Mouse (Mus musculus) midbrain, embryonic 13.5 days (tissue): ENCODE results near the gene Foxj3. TPM values are rescaled to one million over a fixed set of nuclear protein-coding genes. Genes with fewer than 3 reads are reported as not detected.
A peak's percentile ranks its signal among the peaks of the same experiment; 100 is the strongest.
"Not testable (repeated sequence)": the region's sequence is repeated elsewhere in the genome, so short reads cannot be mapped to it uniquely, and the experiment has no call there.

Experiments
- ATAC-seq: fragments of 200-750 bp; cut with Nextera tagmentation; 2 replicates; pipeline ENCODE4 v1.8.0; 2017; ENCODE audit warnings: mild to moderate bottlenecking, moderate TSS enrichment, moderate library complexity
- H3K27ac ChIP-seq: fragments of 300-500 bp; sonication (generic); 2 replicates; pipeline ENCODE4 v1.5.1; 2015; ENCODE audit warnings: inconsistent platforms, mild to moderate bottlenecking, moderate library complexity
- H3K27me3 ChIP-seq: fragments of 300-500 bp; sonication (generic); 2 replicates; pipeline ENCODE4 v1.6.1; 2015; ENCODE audit warnings: mild to moderate bottlenecking, inconsistent platforms
- H3K36me3 ChIP-seq: fragments of 300-500 bp; sonication (generic); 2 replicates; pipeline ENCODE4 v1.6.1; 2015; ENCODE audit warnings: mild to moderate bottlenecking, inconsistent platforms
- H3K4me1 ChIP-seq: fragments of 300-500 bp; sonication (generic); replicated peaks from 2 replicates; pipeline ENCODE4 v1.6.1; 2015; ENCODE audit warnings: inconsistent platforms
- H3K4me2 ChIP-seq: fragments of 300-500 bp; sonication (generic); replicated peaks from 2 replicates; pipeline ENCODE4 v1.6.1; 2015; ENCODE audit warnings: moderate library complexity, mild to moderate bottlenecking, inconsistent platforms
- H3K4me3 ChIP-seq: fragments of 300-500 bp; sonication (generic); replicated peaks from 2 replicates; pipeline ENCODE4 v1.5.1; 2015; ENCODE audit warnings: mild to moderate bottlenecking, inconsistent platforms
- H3K9ac ChIP-seq: fragments of 300-500 bp; sonication (generic); replicated peaks from 2 replicates; pipeline ENCODE4 v1.6.1; 2015; ENCODE audit warnings: mild to moderate bottlenecking, inconsistent platforms
- H3K9me3 ChIP-seq: fragments of 300-500 bp; sonication (generic); 2 replicates; pipeline ENCODE4 v1.6.1; 2016; ENCODE audit warnings: mild to moderate bottlenecking, inconsistent platforms
- WGBS: fragments of 180-500 bp; shearing (Covaris S2); methylation state at CpG from one replicate; pipeline ENCODE4 v1.1.7; 2015; 5-methylcytosine and 5-hydroxymethylcytosine counted together
- polyA plus RNA-seq: library from polyadenylated mRNA; unstranded; fragments of >200 nt; fragmentation: Nextera tagmentation; extraction: Ambion mirVana; gene quantifications from 2 replicates; pipeline ENCODE4 v1.2.1, GENCODE M21; 2015

Gene Foxj3
- polyA plus RNA-seq: 25.4 and 27.6 TPM in 2 replicates

DNA sequence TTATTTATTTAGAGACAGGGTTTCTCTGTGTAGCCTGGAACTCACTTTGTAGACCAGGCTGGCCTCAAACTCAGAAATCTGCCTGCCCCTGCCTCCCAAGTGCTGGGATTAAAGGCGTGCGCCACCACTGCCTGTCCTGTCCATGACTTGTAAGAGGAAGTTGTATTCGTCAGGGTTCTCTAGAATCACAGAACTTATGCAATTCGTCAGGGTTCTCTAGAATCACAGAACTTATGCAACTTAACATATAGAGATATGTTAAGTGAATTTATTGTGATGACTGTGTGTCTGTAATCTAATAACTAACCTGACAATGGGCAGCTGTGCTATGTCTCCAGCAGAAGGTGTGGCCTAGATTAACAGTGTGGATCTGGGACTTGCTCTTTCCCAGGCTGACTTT, at the start of gene Foxj3:
TSS of gene Foxj3 (plus strand) at position 390 of the 400 bp plus-strand sequence.
- WGBS: 94% methylated on average over 4 of the region's 4 CpGs
- not testable (repeated sequence) for H3K4me3 ChIP-seq, H3K36me3 ChIP-seq, H3K9ac ChIP-seq, H3K4me2 ChIP-seq, ATAC-seq, H3K27ac ChIP-seq, H3K9me3 ChIP-seq, H3K27me3 ChIP-seq
- H3K4me1 ChIP-seq: peaks cover 23% of the 10 kb centered on the region

DNA sequence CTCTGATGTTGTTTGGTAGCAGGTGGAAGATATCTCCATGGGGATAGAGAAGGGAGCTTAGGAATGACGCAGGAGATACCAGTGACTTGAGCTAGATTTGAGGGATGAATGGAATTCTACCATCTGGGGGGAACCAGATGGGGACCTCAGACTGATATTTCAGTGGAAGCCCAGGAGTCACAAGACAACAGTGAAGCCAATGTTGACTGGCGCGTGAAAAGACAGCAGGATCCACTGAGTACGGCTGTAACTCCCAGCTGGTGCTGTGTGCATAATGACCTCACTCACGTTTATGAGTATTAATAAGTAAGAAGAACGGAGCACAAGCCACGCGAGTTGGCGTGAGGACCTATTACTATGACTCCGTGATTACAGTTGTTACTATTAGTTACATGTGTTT, 47.1 kb upstream of the Foxj3 start:
- peaks cover 17% of the 10 kb centered on the region for H3K4me1 ChIP-seq
- no peak overlapping the region for H3K9ac ChIP-seq
- no peaks in the 10 kb centered on the region for H3K9me3 ChIP-seq
- H3K36me3 ChIP-seq: no peaks in the 10 kb centered on the region
- H3K4me2 ChIP-seq: no peak overlapping the region
- ATAC-seq: no peak
- WGBS: 75% methylated on average over 10 of the region's 10 CpGs
- H3K27me3 ChIP-seq: peaks cover 14% of the 10 kb centered on the region; the same call in 1 of the 2 replicates
- H3K27ac ChIP-seq: no peak overlapping the region
- no peak overlapping the region for H3K4me3 ChIP-seq

DNA sequence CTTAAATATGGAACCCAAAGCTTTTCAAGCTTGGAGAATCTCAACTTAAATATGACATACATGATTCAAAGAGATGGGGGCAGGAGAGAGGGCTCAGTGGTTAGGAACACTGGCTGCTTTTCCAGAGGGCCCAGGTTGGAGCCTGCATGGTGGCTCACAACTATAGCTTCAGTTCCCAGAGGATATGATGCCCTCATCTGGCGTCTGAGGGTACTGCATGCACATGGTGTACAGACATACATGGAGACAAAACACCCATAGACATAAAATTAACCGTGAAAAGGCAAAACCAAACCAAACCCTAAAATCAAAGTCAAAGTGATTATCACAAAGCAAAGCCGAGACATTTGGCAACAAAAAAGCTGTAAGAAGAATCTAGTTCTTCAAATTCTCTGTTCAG, 46.0 kb upstream of the Foxj3 start:
- H3K27me3 ChIP-seq: peaks cover 15% of the 10 kb centered on the region; the same call in 1 of the 2 replicates
- H3K4me1 ChIP-seq: peaks cover 17% of the 10 kb centered on the region
- 75% methylated on average over 3 of the region's 3 CpGs for WGBS
- no peak overlapping the region for H3K27ac ChIP-seq
- no peak overlapping the region for H3K4me3 ChIP-seq
- no peak overlapping the region for H3K9ac ChIP-seq
- no peaks in the 10 kb centered on the region for H3K9me3 ChIP-seq
- no peak overlapping the region for H3K4me2 ChIP-seq
- no peaks in the 10 kb centered on the region for H3K36me3 ChIP-seq
- ATAC-seq: no peak

DNA sequence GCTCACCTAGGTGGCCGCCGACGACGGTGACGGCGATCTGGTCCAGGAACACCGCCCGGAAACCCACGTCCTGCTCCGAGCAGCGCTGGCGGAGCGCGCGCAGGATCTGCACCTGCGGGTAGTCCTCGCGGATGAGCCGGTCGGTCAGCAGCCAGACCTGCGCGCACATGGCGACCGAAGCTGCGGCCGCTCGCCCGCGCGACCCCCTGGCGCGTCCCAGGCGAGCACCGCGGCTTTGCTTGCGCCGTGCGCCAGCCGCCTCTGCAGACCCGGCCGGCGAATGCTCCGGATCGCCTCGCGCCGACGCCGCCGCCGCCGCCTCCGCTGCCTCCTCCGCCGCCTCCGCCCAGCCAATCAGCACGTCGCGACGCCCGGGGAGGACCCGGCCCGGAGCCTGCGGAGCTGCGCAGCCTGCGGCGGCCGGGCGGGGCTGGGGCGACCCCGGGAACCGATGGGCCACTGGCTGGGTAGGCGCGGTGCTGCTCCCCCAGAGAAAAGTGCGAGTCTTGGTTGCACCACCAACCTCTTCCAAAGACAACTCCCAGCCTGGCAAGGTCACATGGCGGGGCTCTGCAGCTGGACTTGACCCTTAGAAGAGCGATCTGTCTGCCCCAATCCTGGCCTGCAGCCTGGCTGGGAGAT, 44.4 kb upstream of the Foxj3 start, which contains the start of gene Rimkla:
TSS of gene Rimkla (minus strand) at position 338 of the 642 bp plus-strand sequence.
- under 1% methylated on average over 55 of the region's 77 CpGs for WGBS
- peak; percentile 95 for ATAC-seq

DNA sequence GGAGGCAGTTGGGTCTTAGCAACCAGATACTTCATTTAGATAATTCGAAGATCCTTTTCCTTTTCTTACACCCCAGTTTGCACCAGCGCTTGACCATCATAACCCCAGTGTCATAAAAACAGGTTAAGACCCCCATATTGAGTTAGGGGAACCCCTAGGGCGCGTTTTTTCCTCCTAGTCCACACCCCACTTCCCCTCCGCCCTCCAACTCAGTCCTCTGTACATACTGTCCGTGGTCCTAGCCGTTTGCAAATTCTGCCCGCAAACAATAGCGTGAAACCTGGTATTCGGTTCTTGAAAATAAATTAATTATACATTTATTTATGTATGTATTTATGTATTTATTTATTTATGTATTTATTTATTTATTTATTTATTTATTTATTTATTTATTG, 43.9 kb upstream of the Foxj3 start:
- 32% methylated on average over 10 of the region's 10 CpGs for WGBS
- peak overlapping the region; percentile 83 for H3K27ac ChIP-seq

More for the DNA sequence above, 44.4 kb upstream of the Foxj3 start, which contains the start of gene Rimkla:
- H3K9ac ChIP-seq: peak within 1 kb of the TSS; percentile 72
- H3K4me2 ChIP-seq: peak within 1 kb of the TSS; percentile 60
- peaks cover 17% of the 10 kb centered on the region for H3K4me1 ChIP-seq
- peak within 1 kb of the TSS; percentile 57 for H3K4me3 ChIP-seq
- no peaks in the 10 kb centered on the region for H3K9me3 ChIP-seq
- H3K36me3 ChIP-seq: no peaks in the 10 kb centered on the region
- H3K27ac ChIP-seq: peak within 1 kb of the TSS; percentile 83
- H3K27me3 ChIP-seq: peaks cover 15% of the 10 kb centered on the region; the same call in 1 of the 2 replicates

DNA sequence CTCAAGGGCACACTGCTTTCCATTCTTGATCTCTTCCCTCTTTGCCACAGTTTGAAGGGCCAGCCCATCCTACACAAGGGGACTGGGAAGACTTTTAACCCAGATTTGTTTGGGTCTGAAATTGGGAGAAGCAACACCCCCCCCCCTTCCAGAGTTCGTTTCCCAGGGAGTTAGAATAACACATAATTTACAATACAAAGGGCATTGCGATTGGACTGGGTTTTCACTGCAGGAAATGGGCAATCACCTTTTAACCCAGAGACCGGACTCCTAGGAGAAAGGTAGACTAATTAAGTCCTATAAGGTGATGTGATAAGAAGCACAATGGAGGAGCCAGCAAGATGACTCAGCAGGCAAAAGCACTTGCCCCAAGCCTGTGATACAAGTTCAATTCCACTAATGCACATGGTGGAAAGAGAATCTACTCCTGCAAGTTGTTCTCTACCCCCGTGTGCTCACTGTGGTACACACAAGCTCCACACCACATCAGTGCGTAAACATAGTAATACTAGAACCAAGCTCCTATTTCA, 38.4 kb upstream of the Foxj3 start:
- H3K36me3 ChIP-seq: no peaks in the 10 kb centered on the region
- no peak overlapping the region for H3K27ac ChIP-seq
- H3K4me2 ChIP-seq: no peak overlapping the region
- peaks cover 10% of the 10 kb centered on the region; the same call in 1 of the 2 replicates for H3K27me3 ChIP-seq
- no peak overlapping the region for H3K4me3 ChIP-seq
- ATAC-seq: no peak
- WGBS: 69% methylated on average over 5 of the region's 5 CpGs
- H3K9me3 ChIP-seq: no peaks in the 10 kb centered on the region
- H3K4me1 ChIP-seq: no peaks in the 10 kb centered on the region
- no peak overlapping the region for H3K9ac ChIP-seq

More for the DNA sequence above, 43.9 kb upstream of the Foxj3 start:
- peaks cover 17% of the 10 kb centered on the region for H3K4me1 ChIP-seq
- H3K4me2 ChIP-seq: peak overlapping the region; percentile 60
- peaks cover 15% of the 10 kb centered on the region; the same call in 1 of the 2 replicates for H3K27me3 ChIP-seq
- H3K4me3 ChIP-seq: peak overlapping the region; percentile 57
- no peaks in the 10 kb centered on the region for H3K9me3 ChIP-seq
- H3K9ac ChIP-seq: peak overlapping the region; percentile 72
- peak; percentile 67; the same call in 1 of the 2 replicates for ATAC-seq
- no peaks in the 10 kb centered on the region for H3K36me3 ChIP-seq

DNA sequence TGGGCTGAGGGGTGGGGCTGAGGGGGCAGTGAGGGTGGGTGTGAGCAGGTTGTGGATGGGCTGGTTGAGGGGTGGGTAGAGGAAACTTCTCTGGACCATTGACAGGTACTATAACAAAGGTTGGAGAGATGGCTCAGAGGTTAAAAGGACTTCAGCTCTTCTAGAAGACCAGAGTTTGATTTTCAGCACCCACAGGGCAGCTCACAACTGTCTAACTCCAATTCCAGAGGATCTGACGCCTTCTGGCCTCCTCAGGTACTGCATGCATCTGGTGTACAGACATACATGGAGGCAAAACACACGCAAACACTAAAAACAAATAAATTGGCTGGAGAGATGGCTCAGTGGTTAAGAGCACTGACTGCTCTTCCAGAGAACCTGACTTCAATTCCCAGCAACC, 25.2 kb upstream of the Foxj3 start:
- no peak overlapping the region for H3K27ac ChIP-seq
- no peak overlapping the region for H3K4me3 ChIP-seq
- no peaks in the 10 kb centered on the region for H3K4me1 ChIP-seq
- H3K27me3 ChIP-seq: no peaks in the 10 kb centered on the region
- WGBS: 62% methylated on average over 2 of the region's 2 CpGs
- ATAC-seq: no peak
- no peaks in the 10 kb centered on the region for H3K36me3 ChIP-seq
- H3K9ac ChIP-seq: no peak overlapping the region
- no peaks in the 10 kb centered on the region for H3K9me3 ChIP-seq
- H3K4me2 ChIP-seq: no peak overlapping the region

DNA sequence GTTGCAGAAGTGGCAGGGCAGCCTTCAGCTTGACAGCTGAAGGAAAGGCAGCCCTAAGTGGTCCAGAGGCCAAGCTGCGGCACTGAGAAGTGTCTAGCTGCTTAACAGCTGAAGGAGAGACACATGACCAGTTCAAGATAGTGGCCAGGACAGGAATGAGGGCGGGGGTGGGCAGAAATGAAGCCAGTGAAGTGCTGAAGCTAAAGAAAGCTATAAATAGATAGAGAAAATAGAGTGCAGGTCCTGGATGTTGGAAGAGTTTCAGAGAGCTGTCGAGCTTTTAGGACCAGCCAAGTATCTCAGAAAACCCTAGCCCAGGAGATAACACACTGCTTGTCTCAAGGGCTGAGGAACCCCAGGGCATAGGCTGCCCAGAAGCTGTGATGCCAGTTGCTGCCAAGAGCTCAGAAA, 24.1 kb upstream of the Foxj3 start:
- no peaks in the 10 kb centered on the region for H3K36me3 ChIP-seq
- H3K4me2 ChIP-seq: no peak overlapping the region
- H3K4me1 ChIP-seq: no peaks in the 10 kb centered on the region
- ATAC-seq: no peak
- H3K9me3 ChIP-seq: no peaks in the 10 kb centered on the region
- H3K27ac ChIP-seq: no peak overlapping the region
- H3K4me3 ChIP-seq: no peak overlapping the region
- no peaks in the 10 kb centered on the region for H3K27me3 ChIP-seq
- WGBS: 69% methylated on average over 3 of the region's 3 CpGs
- H3K9ac ChIP-seq: no peak overlapping the region

DNA sequence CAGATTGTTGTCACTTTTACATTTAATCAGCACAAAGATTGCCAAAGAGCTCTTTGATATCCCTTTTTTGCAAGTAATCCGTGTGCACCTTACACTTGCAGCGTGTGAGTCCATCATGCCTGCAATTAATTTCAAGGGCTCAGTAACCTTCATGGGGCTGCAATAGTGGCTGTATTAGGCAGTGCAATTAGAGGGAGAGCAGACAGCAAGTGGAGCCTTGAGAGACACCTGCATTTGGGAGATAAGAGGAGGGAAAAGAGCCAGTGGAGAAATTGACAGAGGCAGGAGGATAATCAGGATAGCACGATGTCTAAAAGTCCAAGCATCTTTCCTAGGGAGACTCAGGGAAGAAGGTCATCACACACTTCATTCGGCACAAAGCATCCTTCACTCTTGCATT, 13.2 kb upstream of the Foxj3 start:
- Histone ChIP-seq H3K36me3 (no peaks in the 10 kb centered on the region), H3K4me2 (peak overlapping the region; percentile 24), H3K27me3 (no peaks in the 10 kb centered on the region), H3K9ac (no peak overlapping the region), H3K9me3 (no peaks in the 10 kb centered on the region), H3K4me3 (no peak overlapping the region), H3K4me1 (peaks cover 13% of the 10 kb centered on the region), H3K27ac (peak overlapping the region; percentile 85)
- WGBS: 60% methylated on average over 4 of the region's 4 CpGs
- peak; percentile 62 for ATAC-seq

DNA sequence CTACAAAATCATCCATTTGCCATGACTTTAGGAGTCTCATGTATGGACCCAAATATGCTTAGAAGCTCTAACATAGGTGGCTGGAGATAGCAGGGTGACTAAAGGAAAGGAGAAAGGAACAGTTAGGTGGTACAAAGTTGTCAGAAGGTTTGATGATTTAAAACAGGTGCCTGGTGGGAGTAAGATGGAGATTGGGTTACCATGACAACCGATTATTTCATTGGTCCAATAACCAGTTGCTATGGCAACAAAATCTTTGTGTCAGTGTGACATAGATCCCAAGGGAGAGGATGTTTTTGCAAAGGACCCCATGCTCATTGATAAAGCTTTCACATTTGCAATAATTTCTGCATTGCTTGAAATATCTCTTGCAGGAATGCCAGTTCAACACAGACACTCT, 12.8 kb upstream of the Foxj3 start:
- Histone ChIP-seq H3K9me3 (no peaks in the 10 kb centered on the region), H3K9ac (no peak overlapping the region), H3K4me2 (peak overlapping the region; percentile 24), H3K4me1 (peaks cover 13% of the 10 kb centered on the region), H3K36me3 (no peaks in the 10 kb centered on the region), H3K4me3 (no peak overlapping the region), H3K27ac (peak overlapping the region; percentile 85), H3K27me3 (no peaks in the 10 kb centered on the region)
- WGBS: 77% methylated on average over 1 of the region's 1 CpGs
- ATAC-seq: peak; percentile 45

DNA sequence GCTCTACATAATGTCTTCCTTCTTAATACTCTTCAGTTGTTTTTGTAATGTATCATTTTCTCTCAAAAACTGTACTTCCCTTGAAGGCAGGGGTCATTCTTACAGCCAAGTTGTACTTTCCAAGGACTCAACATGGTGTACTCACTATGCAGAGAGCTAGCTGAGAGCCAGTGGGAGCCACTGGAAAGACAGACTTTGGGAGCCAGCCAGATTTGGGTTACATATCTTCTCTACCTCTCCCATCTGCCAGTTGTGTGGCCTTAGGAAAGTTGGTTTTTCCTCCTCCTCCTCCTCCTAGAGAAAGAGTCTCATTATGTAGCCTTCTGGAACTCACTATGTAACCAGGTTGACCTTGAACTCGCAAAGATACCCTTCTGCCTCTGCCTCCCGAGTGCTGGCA, 12.3 kb upstream of the Foxj3 start:
- Histone ChIP-seq H3K4me1 (peaks cover 13% of the 10 kb centered on the region), H3K36me3 (no peaks in the 10 kb centered on the region), H3K9me3 (no peaks in the 10 kb centered on the region), H3K27ac (peak overlapping the region; percentile 85), H3K27me3 (no peaks in the 10 kb centered on the region), H3K9ac (no peak overlapping the region), H3K4me2 (peak overlapping the region; percentile 24; the same call in 1 of the 2 replicates), H3K4me3 (no peak overlapping the region)
- 90% methylated on average over 2 of the region's 2 CpGs for WGBS
- ATAC-seq: no peak

DNA sequence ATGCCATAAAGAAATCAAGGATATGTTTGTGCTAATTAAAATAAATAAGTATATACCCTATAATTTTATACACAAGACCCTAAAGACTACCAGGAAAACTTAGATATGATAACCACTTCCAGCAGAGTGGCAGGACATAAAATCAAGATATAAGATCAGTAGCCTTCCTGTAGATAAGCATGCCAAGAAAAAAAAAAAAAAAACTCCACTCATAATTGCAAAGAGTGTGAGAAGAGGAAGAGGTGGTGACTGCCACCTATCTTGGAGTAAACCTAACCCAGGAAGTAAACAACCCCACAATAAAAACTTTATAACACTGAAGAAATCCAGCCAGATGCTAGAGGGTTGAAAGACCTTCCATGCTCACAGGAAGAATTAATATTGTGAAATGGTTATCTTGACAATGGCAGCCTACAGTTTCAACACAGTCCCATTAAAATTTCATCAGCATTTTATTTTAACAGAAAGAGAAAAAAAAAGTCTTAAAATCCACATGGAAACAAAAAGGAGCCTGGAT, 10.4 kb upstream of the Foxj3 start:
- H3K9me3 ChIP-seq: no peaks in the 10 kb centered on the region
- H3K27ac ChIP-seq: no peak overlapping the region
- H3K27me3 ChIP-seq: no peaks in the 10 kb centered on the region
- H3K4me3 ChIP-seq: no peak overlapping the region
- H3K36me3 ChIP-seq: no peaks in the 10 kb centered on the region
- no peak overlapping the region for H3K9ac ChIP-seq
- no peak overlapping the region for H3K4me2 ChIP-seq
- ATAC-seq: no peak
- H3K4me1 ChIP-seq: peaks cover 13% of the 10 kb centered on the region
